Mouse (Mus musculus) myocyte (in vitro differentiated cells): ENCODE results near the gene Nub1. TPM values are rescaled to one million over a fixed set of nuclear protein-coding genes. Genes with fewer than 3 reads are reported as not detected.

Source experiments
- H3K27me3 ChIP-seq: one replicate; pipeline ENCODE4 v1.6.1; 2011; ENCODE audit not compliant: control insufficient read depth, insufficient read depth, insufficient read length
- H3K36me3 ChIP-seq: one replicate; pipeline ENCODE4 v1.6.1; 2011; ENCODE audit not compliant: control insufficient read depth, insufficient read depth
- H3K4me2 ChIP-seq: one replicate; pipeline ENCODE4 v1.6.1; 2011; ENCODE audit warnings: low read depth, control low read depth
- H3K4me3 ChIP-seq: one replicate; pipeline ENCODE4 v1.5.1; 2011; ENCODE audit warnings: mild to moderate bottlenecking, control low read depth, moderate library complexity
- H3K79me2 ChIP-seq: one replicate; pipeline ENCODE4 v1.6.1; 2011; ENCODE audit not compliant: control insufficient read depth, insufficient read depth
- H3ac ChIP-seq: one replicate; pipeline ENCODE4 v1.6.1; 2011; ENCODE audit not compliant: control insufficient read depth, insufficient read length
- CEBPB ChIP-seq: IDR thresholded peaks from 2 replicates; pipeline ENCODE4 v1.6.1; 2011; ENCODE audit warnings: mild to moderate bottlenecking, moderate library complexity; ENCODE audit not compliant: poor library complexity, insufficient read depth, severe bottlenecking
- E2F4 ChIP-seq: IDR thresholded peaks from one replicate; pipeline ENCODE4 v1.6.1; 2011; ENCODE audit warnings: mild to moderate bottlenecking, control low read depth, moderate library complexity; ENCODE audit not compliant: insufficient read depth
- MAX ChIP-seq: IDR thresholded peaks from one replicate; pipeline ENCODE4 v1.6.1; 2011; ENCODE audit warnings: low read depth, mild to moderate bottlenecking, control low read depth
- MYOD1 ChIP-seq, 3 experiments: IDR thresholded peaks; one replicate each; pipeline ENCODE4 v1.6.1; 2011; ENCODE audit warnings: control low read depth in 2 of 3, low read depth in 2 of 3, mild to moderate bottlenecking in 2 of 3, moderate library complexity in 1 of 3; ENCODE audit not compliant: insufficient read length in 2 of 3, control insufficient read depth in 1 of 3
- MYOG ChIP-seq, 3 experiments: IDR thresholded peaks; one replicate each; pipeline ENCODE4 v1.6.1; 2011; ENCODE audit warnings: control low read depth in 2 of 3, low read depth in 2 of 3, mild to moderate bottlenecking in 2 of 3; ENCODE audit not compliant: insufficient read length in 2 of 3, control insufficient read depth in 1 of 3, insufficient read depth in 1 of 3
- POLR2A ChIP-seq: IDR thresholded peaks from one replicate; pipeline ENCODE4 v1.6.1; 2011; ENCODE audit warnings: low read depth, mild to moderate bottlenecking, control low read depth, moderate library complexity; ENCODE audit not compliant: insufficient read length
- POLR2AphosphoS2 ChIP-seq: IDR thresholded peaks from one replicate; pipeline ENCODE4 v1.6.1; 2011; ENCODE audit warnings: low read depth, control low read depth; ENCODE audit not compliant: insufficient read length
- REST ChIP-seq: IDR thresholded peaks from one replicate; pipeline ENCODE4 v1.6.1; 2011; ENCODE audit warnings: mild to moderate bottlenecking, control low read depth, moderate library complexity; ENCODE audit not compliant: insufficient read depth, insufficient read length
- SRF ChIP-seq: IDR thresholded peaks from one replicate; pipeline ENCODE4 v1.6.1; 2011; ENCODE audit warnings: low read depth; ENCODE audit not compliant: control insufficient read depth, insufficient read length
- TCF12 ChIP-seq: IDR thresholded peaks from one replicate; pipeline ENCODE4 v1.6.1; 2011; ENCODE audit warnings: mild to moderate bottlenecking, control low read depth; ENCODE audit not compliant: poor library complexity, insufficient read depth, severe bottlenecking
- TCF3 ChIP-seq: IDR thresholded peaks from one replicate; pipeline ENCODE4 v1.6.1; 2011; ENCODE audit warnings: low read depth, control low read depth; ENCODE audit not compliant: insufficient read length
- USF1 ChIP-seq: IDR thresholded peaks from one replicate; pipeline ENCODE4 v1.6.1; 2011; ENCODE audit warnings: low read depth, mild to moderate bottlenecking, control low read depth, moderate library complexity
- polyA plus RNA-seq: library from polyadenylated mRNA; unstranded; fragments of >200 nt; fragmentation: generic; extraction: Trizol; gene quantifications from one replicate; pipeline ENCODE4 v1.2.1, GENCODE M21; 2012; ENCODE audit warnings: missing spikeins

Gene Nub1
- polyA plus RNA-seq, 1 experiment, result 28.5 TPM

GRCm38 (mm10) chr5:24724805-24725204 lies 39.5 kb downstream of the Nub1 start:
- Histone ChIP-seq H3K36me3 (no peaks in the 10 kb centered on the region), H3K27me3 (peaks cover 44% of the 10 kb centered on the region), H3K4me3 (no peak overlapping the region), H3K79me2 (no peaks in the 10 kb centered on the region), H3ac (no peak overlapping the region), H3K4me2 (no peak overlapping the region)
- TF ChIP-seq MYOD1 (IDR thresholded peaks at IDR 0.05; ENCODE audit: control insufficient read depth in 1 of 3, insufficient read length in 2 of 3, low read depth in 2 of 3), result no peak
- TF ChIP-seq TCF3, result no peak
- TF ChIP-seq POLR2AphosphoS2, result no peak
- no peak for TF ChIP-seq MYOG (IDR thresholded peaks at IDR 0.05; ENCODE audit: control insufficient read depth in 1 of 3, insufficient read depth in 1 of 3, insufficient read length in 2 of 3, low read depth in 2 of 3)

GRCm38 (mm10) chr5:24725897-24726296 lies 40.6 kb downstream of the Nub1 start:
- no peaks in the 10 kb centered on the region for H3K79me2 ChIP-seq
- no peaks in the 10 kb centered on the region for H3K36me3 ChIP-seq
- TF ChIP-seq E2F4, result no peak
- no peak for TF ChIP-seq MYOD1 (IDR thresholded peaks at IDR 0.05; ENCODE audit: control insufficient read depth in 1 of 3, insufficient read length in 2 of 3, low read depth in 2 of 3)
- no peak for TF ChIP-seq TCF3
- TF ChIP-seq SRF, result no peak
- TF ChIP-seq CEBPB, result no peak
- no peak for TF ChIP-seq MYOG (IDR thresholded peaks at IDR 0.05; ENCODE audit: control insufficient read depth in 1 of 3, insufficient read depth in 1 of 3, insufficient read length in 2 of 3, low read depth in 2 of 3)
- TF ChIP-seq MAX, result no peak
- TF ChIP-seq USF1, result no peak
- TF ChIP-seq TCF12, result no peak
- no peak overlapping the region for H3K4me3 ChIP-seq
- H3K4me2 ChIP-seq, result no peak overlapping the region
- H3K27me3 ChIP-seq, result peaks cover 54% of the 10 kb centered on the region
- no peak overlapping the region for H3ac ChIP-seq

GRCm38 (mm10) chr5:24726901-24727836 lies 41.8 kb downstream of the Nub1 start:
- H3K27me3 ChIP-seq, result peaks cover 60% of the 10 kb centered on the region
- no peaks in the 10 kb centered on the region for H3K36me3 ChIP-seq
- TF ChIP-seq POLR2A (no peak), MYOG (IDR thresholded peaks at IDR 0.05; ENCODE audit: control insufficient read depth in 1 of 3, insufficient read depth in 1 of 3, insufficient read length in 2 of 3, low read depth in 2 of 3) (peak in 1 of 3 experiments; percentile 6), MYOD1 (IDR thresholded peaks at IDR 0.05; ENCODE audit: control insufficient read depth in 1 of 3, insufficient read length in 2 of 3, low read depth in 2 of 3) (peak in 1 of 3 experiments; percentile 53), TCF12 (no peak), REST (no peak), POLR2AphosphoS2 (no peak), USF1 (no peak), SRF (no peak), MAX (no peak), E2F4 (no peak), CEBPB (no peak), TCF3 (no peak)
- no peaks in the 10 kb centered on the region for H3K79me2 ChIP-seq
- H3K4me3 ChIP-seq, result no peak overlapping the region
- H3ac ChIP-seq, result no peak overlapping the region
- no peak overlapping the region for H3K4me2 ChIP-seq

GRCm38 (mm10) chr5:24729797-24730487 lies 44.6 kb downstream of the Nub1 start:
- no peak overlapping the region for H3K4me3 ChIP-seq
- no peaks in the 10 kb centered on the region for H3K36me3 ChIP-seq
- H3K4me2 ChIP-seq, result no peak overlapping the region
- H3K27me3 ChIP-seq, result peaks cover 53% of the 10 kb centered on the region
- TF ChIP-seq MYOG (IDR thresholded peaks at IDR 0.05; ENCODE audit: control insufficient read depth in 1 of 3, insufficient read depth in 1 of 3, insufficient read length in 2 of 3, low read depth in 2 of 3), result no peak
- no peaks in the 10 kb centered on the region for H3K79me2 ChIP-seq
- H3ac ChIP-seq, result no peak overlapping the region

- Histone ChIP-seq H3K36me3 (no peaks in the 10 kb centered on the region), H3K27me3 (peaks cover 50% of the 10 kb centered on the region), H3ac (no peak within 1 kb of the TSS), H3K4me3 (no peak within 1 kb of the TSS), H3K79me2 (no peaks in the 10 kb centered on the region), H3K4me2 (no peak within 1 kb of the TSS)
- TF ChIP-seq USF1 (no peak), E2F4 (no peak), POLR2AphosphoS2 (no peak), MYOG (IDR thresholded peaks at IDR 0.05; ENCODE audit: control insufficient read depth in 1 of 3, insufficient read depth in 1 of 3, insufficient read length in 2 of 3, low read depth in 2 of 3) (no peak), SRF (no peak), MYOD1 (IDR thresholded peaks at IDR 0.05; ENCODE audit: control insufficient read depth in 1 of 3, insufficient read length in 2 of 3, low read depth in 2 of 3) (no peak), REST (no peak), POLR2A (no peak), TCF3 (no peak), TCF12 (no peak), CEBPB (no peak), MAX (no peak)
These were observed 45.1 kb downstream of the Nub1 start, which contains the start of gene Wdr86 for GRCm38 (mm10) chr5:24730488-24730871. TSS of gene Wdr86 (minus strand) at chr5:24730727.
